Mouse (Mus musculus) kidney, postnatal 0 days (tissue): ENCODE results near the gene Usp36. TPM values are rescaled to one million over a fixed set of nuclear protein-coding genes. Genes with fewer than 3 reads are reported as not detected.
A peak's percentile ranks its signal among the peaks of the same experiment; 100 is the strongest.

Experiments used
- ATAC-seq: fragments of 200-750 bp; cut with Nextera tagmentation; replicated peaks from 2 replicates; pipeline ENCODE4 v1.8.0; 2017; ENCODE audit warnings: low read depth, moderate number of reproducible peaks, moderate TSS enrichment, moderate library complexity; ENCODE audit not compliant: low FRiP score
- DNase-seq: peaks from one replicate; pipeline ENCODE4 v3.0.0-alpha.2; 2016; ENCODE audit warnings: low spot score
- H3K27ac ChIP-seq: fragments of 300-500 bp; sonication (generic); 2 replicates; pipeline ENCODE4 v1.5.1; 2014; ENCODE audit warnings: mild to moderate bottlenecking
- H3K27me3 ChIP-seq: fragments of 300-500 bp; sonication (generic); 2 replicates; pipeline ENCODE4 v1.6.1; 2014; ENCODE audit warnings: low read length, mixed read lengths; ENCODE audit not compliant: insufficient read depth
- H3K36me3 ChIP-seq: fragments of 300-500 bp; sonication (generic); 2 replicates; pipeline ENCODE4 v1.6.1; 2014; ENCODE audit warnings: low read length, mixed read lengths; ENCODE audit not compliant: insufficient read depth
- H3K4me1 ChIP-seq: fragments of 300-500 bp; sonication (generic); replicated peaks from 2 replicates; pipeline ENCODE4 v1.6.1; 2014; ENCODE audit warnings: antibody characterized with exemption, low read length, mixed read lengths; ENCODE audit not compliant: insufficient read depth
- H3K4me2 ChIP-seq: fragments of 300-500 bp; sonication (generic); 2 replicates; pipeline ENCODE4 v1.6.1; 2014; ENCODE audit warnings: mild to moderate bottlenecking, low read length, moderate library complexity, mixed read lengths
- H3K4me3 ChIP-seq: fragments of 300-500 bp; sonication (generic); replicated peaks from 2 replicates; pipeline ENCODE4 v1.5.1; 2014; ENCODE audit warnings: low read depth, low read length
- H3K9ac ChIP-seq: fragments of 300-500 bp; sonication (generic); 2 replicates; pipeline ENCODE4 v1.6.1; 2014; ENCODE audit warnings: low read depth, low read length
- H3K9me3 ChIP-seq: fragments of 300-500 bp; sonication (generic); replicated peaks from 2 replicates; pipeline ENCODE4 v1.6.1; 2016; ENCODE audit warnings: low read length, inconsistent platforms, mixed read lengths
- CTCF ChIP-seq: IDR thresholded peaks from 2 replicates; pipeline ENCODE4 v1.5.1; 2016; ENCODE audit warnings: antibody characterized with exemption, low read depth, mild to moderate bottlenecking, moderate library complexity
- WGBS: fragments of 180-500 bp; shearing (Covaris S2); extraction: QIAGEN DNeasy Blood & Tissue Kit; methylation state at CpG from one replicate; pipeline ENCODE4 v1.1.7; 2014; 5-methylcytosine and 5-hydroxymethylcytosine counted together
- polyA plus RNA-seq: library from polyadenylated mRNA; unstranded; fragments of >200 nt; fragmentation: Nextera tagmentation; extraction: Ambion mirVana; gene quantifications from 2 replicates; pipeline ENCODE4 v1.2.1, GENCODE M21; 2015

Usp36 gene
- polyA plus RNA-seq, 1 experiment from 2014 or later, result 10.9 TPM

- Histone ChIP-seq H3K36me3 (no peaks in the 10 kb centered on the region), H3K4me2 (no peak overlapping the region), H3K4me1 (peaks cover 21% of the 10 kb centered on the region), H3K9me3 (no peaks in the 10 kb centered on the region), H3K4me3 (no peak overlapping the region), H3K27ac (no peak overlapping the region), H3K27me3 (no peaks in the 10 kb centered on the region), H3K9ac (no peak overlapping the region)
- no peak for ATAC-seq
- DNase-seq, result peak; percentile 56
- 35% methylated on average over 7 of the region's 7 CpGs for WGBS
- TF ChIP-seq CTCF, result peak; percentile 69
These were observed 57.7 kb downstream of the Usp36 start for GRCm38 (mm10) chr11:118232314-118232831.

DNA sequence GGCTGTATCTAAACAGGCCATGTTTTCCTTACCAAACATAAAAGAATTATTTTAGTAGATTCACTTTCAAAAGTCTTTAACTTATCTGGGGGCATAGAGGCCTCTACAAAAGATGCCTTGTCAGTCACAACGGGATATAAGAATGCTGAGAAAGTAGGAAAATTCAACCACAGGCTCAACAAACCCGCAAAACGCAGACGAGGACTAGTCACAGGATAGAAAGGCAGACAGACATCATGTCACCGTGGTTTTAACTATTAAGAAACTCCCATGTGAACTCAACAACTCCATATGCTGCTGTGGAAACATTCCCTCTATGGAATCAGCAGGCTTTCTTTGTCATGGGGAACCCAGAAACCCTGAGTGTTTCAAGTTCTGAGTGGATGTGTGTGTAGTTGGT, 60.1 kb downstream of the Usp36 start:
- Histone ChIP-seq H3K9ac (no peak overlapping the region), H3K4me1 (0 out of 2 replicates have a peak, but pooled peaks cover 10% of the 10 kb centered on the region), H3K27ac (no peak overlapping the region), H3K4me2 (no peak overlapping the region), H3K9me3 (no peaks in the 10 kb centered on the region), H3K36me3 (no peaks in the 10 kb centered on the region), H3K27me3 (no peaks in the 10 kb centered on the region), H3K4me3 (no peak overlapping the region)
- DNase-seq (no peak), ATAC-seq (no peak)
- no peak for TF ChIP-seq CTCF
- 86% methylated on average over 5 of the region's 5 CpGs for WGBS

DNA sequence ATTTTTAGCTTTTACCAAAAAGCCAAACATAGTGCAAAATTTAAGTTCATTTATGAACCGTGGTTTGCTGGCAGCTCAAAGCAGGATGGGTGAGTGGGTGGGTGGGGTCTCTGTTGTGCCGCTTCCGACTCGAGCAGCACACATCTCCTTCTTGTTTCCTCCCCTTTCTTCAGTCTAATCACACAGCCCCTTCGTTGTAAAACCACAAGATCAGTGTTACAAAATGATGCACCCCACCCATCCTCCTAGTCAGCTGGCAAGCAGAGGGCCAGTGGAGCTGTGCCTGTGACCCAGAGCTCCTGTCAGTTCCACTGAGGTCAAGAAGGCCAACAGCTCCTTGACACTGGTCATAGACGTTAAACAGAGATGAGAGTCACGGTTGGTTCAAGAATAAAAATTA, 62.4 kb downstream of the Usp36 start:
- Histone ChIP-seq H3K36me3 (no peaks in the 10 kb centered on the region), H3K4me1 (0 out of 2 replicates have a peak, but pooled peaks cover 4% of the 10 kb centered on the region), H3K4me3 (no peak overlapping the region), H3K27ac (no peak overlapping the region), H3K9ac (no peak overlapping the region), H3K4me2 (no peak overlapping the region), H3K27me3 (no peaks in the 10 kb centered on the region), H3K9me3 (no peaks in the 10 kb centered on the region)
- TF ChIP-seq CTCF, result no peak
- WGBS, result 58% methylated on average over 7 of the region's 7 CpGs
- ATAC-seq (no peak), DNase-seq (no peak)

DNA sequence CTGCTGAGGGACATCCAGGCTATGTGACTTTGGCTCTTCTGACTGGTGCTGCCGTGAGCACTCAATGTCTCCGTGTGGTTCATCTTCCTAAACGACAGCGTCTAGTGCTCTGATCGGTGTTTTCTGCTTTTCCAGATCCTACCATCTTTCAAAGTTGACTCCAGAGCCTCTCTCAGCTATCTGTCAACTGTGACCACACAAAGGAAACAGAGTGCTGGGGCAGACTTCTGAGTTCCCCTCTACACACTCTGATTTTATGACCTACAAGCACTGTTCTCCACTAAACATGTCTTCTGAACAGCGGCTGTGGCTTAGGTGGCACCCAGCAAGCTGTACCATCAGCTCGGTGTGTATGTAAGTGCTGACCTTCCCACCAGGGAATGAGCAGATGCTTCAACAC, 63.2 kb downstream of the Usp36 start:
- Histone ChIP-seq H3K27me3 (no peaks in the 10 kb centered on the region), H3K36me3 (no peaks in the 10 kb centered on the region), H3K4me1 (no peaks in the 10 kb centered on the region), H3K9me3 (no peaks in the 10 kb centered on the region), H3K4me3 (no peak overlapping the region), H3K4me2 (no peak overlapping the region), H3K27ac (no peak overlapping the region), H3K9ac (no peak overlapping the region)
- 84% methylated on average over 7 of the region's 7 CpGs for WGBS
- TF ChIP-seq CTCF, result no peak
- ATAC-seq (no peak), DNase-seq (no peak)

- Histone ChIP-seq H3K27me3 (no peaks in the 10 kb centered on the region), H3K36me3 (no peaks in the 10 kb centered on the region), H3K27ac (no peak overlapping the region), H3K4me1 (no peaks in the 10 kb centered on the region), H3K9me3 (no peaks in the 10 kb centered on the region), H3K4me3 (no peak overlapping the region), H3K9ac (no peak overlapping the region), H3K4me2 (no peak overlapping the region)
- WGBS, result 33% methylated on average over 1 of the region's 1 CpGs
- TF ChIP-seq CTCF, result no peak
- DNase-seq (no peak), ATAC-seq (no peak)
These were observed 64.2 kb downstream of the Usp36 start for GRCm38 (mm10) chr11:118225862-118226261.

DNA sequence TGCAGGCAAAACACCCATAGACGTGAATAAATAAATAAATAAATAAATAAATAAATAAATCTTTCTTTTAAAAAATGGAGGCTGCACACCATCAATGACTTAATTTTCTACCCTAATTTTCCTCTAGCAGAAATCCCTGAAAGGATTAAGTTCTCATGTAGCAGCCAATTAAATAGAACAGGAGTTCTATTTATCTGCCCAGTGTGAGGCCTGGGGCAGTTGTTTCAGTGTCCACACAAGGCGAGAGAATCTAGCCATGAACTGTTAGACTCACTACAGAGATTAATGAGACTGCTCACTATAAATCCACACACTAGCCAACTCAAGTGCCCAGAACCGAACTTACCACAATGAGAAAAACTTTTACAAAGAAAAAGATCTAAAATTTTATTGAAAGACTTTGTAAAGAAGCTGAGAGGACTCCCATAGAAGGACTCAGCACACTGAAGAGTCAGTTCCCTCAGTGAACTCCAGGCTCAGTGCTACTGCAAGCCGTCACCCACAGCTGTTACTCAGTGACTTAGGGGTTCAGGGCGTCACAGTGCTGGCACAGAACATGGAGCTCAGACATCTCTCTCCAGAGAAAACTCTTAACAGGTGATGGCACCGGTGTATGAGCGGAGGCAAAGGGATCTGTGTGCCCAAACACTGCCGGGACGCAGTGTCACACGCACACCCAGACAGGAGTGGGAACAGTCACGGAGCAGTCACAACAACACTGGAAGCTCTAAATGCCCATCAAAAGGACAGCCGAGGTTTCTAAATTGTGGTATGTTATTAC, 64.8 kb downstream of the Usp36 start:
- H3K27me3 ChIP-seq, result no peaks in the 10 kb centered on the region
- no peaks in the 10 kb centered on the region for H3K36me3 ChIP-seq
- H3K4me1 ChIP-seq, result no peaks in the 10 kb centered on the region
- no peak for TF ChIP-seq CTCF
- H3K9me3 ChIP-seq, result no peaks in the 10 kb centered on the region
- H3K4me3 ChIP-seq, result no peak overlapping the region
- H3K9ac ChIP-seq, result no peak overlapping the region
- H3K4me2 ChIP-seq, result no peak overlapping the region
- ATAC-seq (no peak), DNase-seq (no peak)
- WGBS, result 72% methylated on average over 12 of the region's 12 CpGs
- H3K27ac ChIP-seq, result no peak overlapping the region
